Mouse (Mus musculus): ENCODE results near the gene Ankrd2.
A peak's percentile ranks its signal among the peaks of the same experiment; 100 is the strongest.

Gene Ankrd2

GRCm38 (mm10) chr19:42089103-42089747 is 53.4 kb downstream of the Ankrd2 start:
- peak; percentile 54 for DNase-seq (ENCODE audit: extremely low read depth, insufficient read length, low spot score)

GRCm38 (mm10) chr19:42089748-42090595 is 54.2 kb downstream of the Ankrd2 start, which contains the start of gene Pi4k2a:
TSS of gene Pi4k2a (plus strand) at chr19:42090470.
- peak; percentile 99 for DNase-seq (ENCODE audit: extremely low read depth, insufficient read length, low spot score)

GRCm38 (mm10) chr19:42090637-42091141 is 54.9 kb downstream of the Ankrd2 start:
- DNase-seq (ENCODE audit: extremely low read depth, insufficient read length, low spot score): peak; percentile 74

All from 3134 (cell line).